Mouse (Mus musculus) layer of hippocampus, postnatal 14 days (tissue): ENCODE data around the gene Atxn7. TPM values are rescaled to one million over a fixed set of nuclear protein-coding genes. Genes with fewer than 3 reads are reported as not detected.

Experiments used
- DNase-seq, 2 experiments: peaks; one replicate each; pipeline ENCODE4 v3.0.0; 2021 to 2022; ENCODE audit warnings: low spot score in 2 of 2, mixed read lengths in 1 of 2
- total RNA-seq, 2 experiments: library from RNA; stranded (reverse); gene quantifications; 2 replicates each; pipeline ENCODE4 v1.2.3; 2021

The Atxn7 gene
- total RNA-seq, 2 experiments from 2014 or later = 19.1 to 20.0 TPM

DNA sequence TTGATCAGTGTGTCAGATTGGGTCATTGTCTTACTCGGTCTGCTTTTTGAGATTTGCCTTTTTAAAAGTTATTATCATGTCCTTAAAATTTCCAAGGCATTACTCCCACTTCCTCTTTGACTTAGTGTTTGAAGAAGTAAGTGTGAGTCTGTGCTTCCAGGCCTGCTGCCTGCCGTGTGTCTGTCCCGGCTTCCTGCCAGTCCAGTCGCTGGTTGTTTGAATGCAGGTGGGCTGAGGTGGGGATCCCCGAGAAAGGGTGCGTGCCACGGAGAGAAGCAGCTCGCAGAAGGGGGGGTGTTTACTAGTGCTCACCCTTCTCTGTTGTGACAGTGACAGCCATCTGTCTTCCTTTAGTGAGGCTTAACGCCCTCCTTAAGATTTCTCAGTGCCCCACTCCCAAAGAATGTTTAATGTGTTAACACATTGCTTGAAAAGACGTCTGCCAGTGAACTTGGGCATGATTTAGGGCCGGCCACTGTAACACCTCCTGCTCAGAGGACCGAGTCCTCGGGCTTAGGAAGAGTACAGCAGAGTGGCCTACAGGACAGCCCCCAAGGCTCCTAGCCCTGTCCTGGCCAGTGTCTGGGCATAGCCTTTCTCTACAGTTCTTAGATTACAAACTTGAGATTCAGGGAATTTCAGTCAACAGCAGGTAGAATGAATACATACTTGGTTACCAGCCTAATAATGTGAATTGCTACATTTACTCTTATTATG lies 143.1 kb downstream of the Atxn7 start:
- no peak for DNase-seq

DNA sequence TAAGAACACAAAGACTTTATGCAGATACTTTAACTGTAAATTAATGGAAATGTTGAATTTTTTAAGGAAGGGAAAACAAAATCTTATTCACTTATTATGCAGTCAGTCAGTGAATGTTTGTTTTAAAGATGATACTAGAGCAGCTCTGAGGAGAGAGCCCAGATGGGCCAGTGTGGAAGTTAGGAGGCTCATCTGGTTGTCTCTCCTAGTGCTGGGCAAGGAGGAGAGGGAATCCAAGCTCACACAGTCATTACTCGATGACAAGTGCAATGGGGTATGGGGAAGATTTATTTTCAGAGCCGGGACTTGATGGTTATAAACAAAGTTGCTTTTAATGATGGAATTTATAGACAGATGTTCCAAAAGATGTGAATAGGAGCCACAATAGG lies 143.7 kb downstream of the Atxn7 start:
- no peak for DNase-seq

DNA sequence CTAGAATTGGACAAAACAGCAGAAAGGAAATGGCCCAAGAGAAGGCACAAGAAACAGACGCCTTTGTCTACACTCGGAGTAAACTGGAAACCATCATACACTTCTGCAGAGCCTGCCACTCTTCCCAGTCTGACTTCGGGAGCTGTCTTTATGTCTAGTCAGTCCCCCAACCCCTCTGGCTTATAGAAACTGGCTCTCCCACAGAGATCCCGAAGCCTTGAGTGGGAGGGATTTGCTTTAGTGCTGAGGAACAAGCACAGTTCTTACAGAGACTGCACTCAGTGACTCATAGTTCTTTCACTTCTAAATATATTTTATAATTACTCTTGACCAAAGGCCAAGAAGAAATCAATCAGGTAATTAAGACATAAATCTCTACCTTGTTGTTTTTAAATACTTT lies 149.5 kb downstream of the Atxn7 start:
- DNase-seq = no peak

DNA sequence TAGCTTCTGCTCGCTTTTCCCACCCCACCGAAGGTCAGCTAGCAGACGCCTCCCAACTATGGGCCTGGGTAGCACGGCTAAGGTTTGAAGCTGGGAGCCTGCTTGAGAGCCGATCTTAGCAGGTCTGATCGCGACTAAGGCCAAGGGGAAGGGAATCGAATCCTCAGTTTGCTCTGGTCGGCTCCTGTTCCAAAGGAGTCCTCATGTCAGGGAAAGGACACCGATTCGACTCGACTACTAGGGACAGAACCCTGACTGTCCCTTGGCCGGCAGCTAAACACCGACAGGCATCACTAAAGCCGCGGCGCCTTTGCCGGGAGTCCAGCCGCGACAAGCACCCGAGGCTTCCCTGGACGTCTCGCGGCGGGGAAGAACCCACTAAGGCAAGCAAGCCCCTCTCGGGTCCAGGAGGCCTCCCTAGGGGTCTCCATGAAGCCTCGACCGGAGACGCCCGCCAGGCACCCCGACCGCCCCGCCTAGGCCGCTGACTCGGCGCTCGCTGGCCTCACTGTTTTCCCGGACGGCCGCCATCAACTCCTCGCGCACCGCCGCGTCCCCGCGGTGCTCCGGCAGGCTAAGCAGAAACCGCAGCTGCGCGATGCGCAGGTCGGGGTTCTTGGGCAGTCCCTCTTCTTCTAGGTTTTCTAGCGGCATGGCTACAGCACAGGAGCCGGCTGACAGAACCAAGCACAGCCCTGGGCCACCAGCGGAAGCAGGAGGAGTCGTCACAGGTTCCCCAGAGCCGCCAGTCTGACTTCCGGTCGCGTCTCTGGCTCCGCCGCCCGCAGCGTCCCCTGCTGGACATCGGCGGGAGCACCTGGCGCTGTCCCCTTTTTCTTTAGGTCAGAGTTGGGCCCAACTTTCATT lies 159.2 kb downstream of the Atxn7 start, which contains the start of gene Psmd6:
Psmd6 (minus strand) TSS at position 755 of the 867 bp plus-strand sequence.
- DNase-seq = peak; percentile 92

Other genes with a start within 250 kb of the Atxn7 start
- not detected for gene Gm281, start 47.0 kb upstream of the Atxn7 start, total RNA-seq
- 100 to 1,000 TPM; 106 to 114 TPM for gene Thoc7, start 412 bp downstream of the Atxn7 start, total RNA-seq
- gene Psmd6, start 159.5 kb downstream of the Atxn7 start, total RNA-seq = 100 to 1,000 TPM; 130 to 132 TPM
- gene Olfr720, start 225.4 kb downstream of the Atxn7 start, total RNA-seq = not detected